Mouse (Mus musculus): Measurements from ENCODE around the gene Bcl9. TPM values are rescaled to one million over a fixed set of nuclear protein-coding genes. Genes with fewer than 3 reads are reported as not detected.
A peak's percentile ranks its signal among the peaks of the same experiment; 100 is the strongest.

The Bcl9 gene
- polyA plus RNA-seq, 1 experiment: 22.8 TPM

DNA sequence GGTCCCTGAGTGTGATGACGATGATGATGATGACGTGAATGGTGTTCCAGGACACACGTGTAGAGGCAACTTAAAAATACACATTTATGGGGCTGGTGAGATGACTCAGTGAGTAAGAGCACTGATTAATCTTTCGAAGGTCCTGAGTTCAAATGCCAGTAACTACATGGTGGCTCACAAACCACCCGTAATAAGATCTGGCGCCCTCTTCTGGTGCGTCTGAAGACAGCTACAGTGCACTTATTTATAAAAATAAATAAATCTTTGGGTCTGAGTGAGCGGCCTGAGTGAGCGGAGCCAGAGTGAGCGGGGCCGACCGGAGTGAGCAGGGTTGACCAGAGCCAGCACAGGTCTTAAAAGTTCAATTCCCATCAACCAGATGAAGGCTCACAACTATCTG is 34.5 kb upstream of the Bcl9 start:
- peak; percentile 37 for DNase-seq
- Histone ChIP-seq H3K36me3 (ENCODE audit: control insufficient read depth, insufficient read depth, low read length) (no peaks in the 10 kb centered on the region), H3K4me1 (replicated peaks; ENCODE audit: control insufficient read depth, insufficient read depth, low read length) (no peaks in the 10 kb centered on the region), H3K4me3 (ENCODE audit: control insufficient read depth, insufficient read depth, low read length) (no peak overlapping the region), H3K27me3 (ENCODE audit: control insufficient read depth, insufficient read depth, low read length) (no peaks in the 10 kb centered on the region), H3K27ac (ENCODE audit: control insufficient read depth, insufficient read depth, low read length) (no peak overlapping the region)
- TF ChIP-seq CTCF (IDR thresholded peaks at IDR 0.05; ENCODE audit: borderline replicate concordance, control insufficient read depth, extremely low read depth, insufficient read depth, low read length, poor library complexity): no peak
- TF ChIP-seq POLR2A (IDR thresholded peaks at IDR 0.05; ENCODE audit: control insufficient read depth, extremely low read depth, insufficient read depth, low read length, poor library complexity): no peak
- 86% methylated on average over 12 of the region's 12 CpGs for WGBS

DNA sequence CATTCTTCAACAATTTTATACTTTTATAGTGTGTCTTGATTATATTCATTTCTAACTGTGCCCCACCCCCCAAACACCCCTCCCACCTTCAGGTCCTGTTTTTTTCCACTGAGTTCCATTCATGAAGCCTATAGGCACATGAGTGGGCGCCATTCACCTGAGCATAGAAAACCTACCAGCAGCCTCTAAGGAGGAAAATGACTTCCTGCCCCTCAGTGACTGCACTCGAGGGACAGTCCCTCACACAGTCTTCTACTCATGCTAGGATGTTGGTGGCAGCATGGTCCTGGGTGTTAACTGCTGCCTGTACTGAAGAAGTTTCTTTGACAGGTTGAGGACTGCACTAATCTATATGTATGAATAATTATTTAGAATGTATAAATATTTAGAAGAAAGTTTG is 30.1 kb upstream of the Bcl9 start:
- Histone ChIP-seq H3K36me3 (ENCODE audit: control insufficient read depth, insufficient read depth, low read length) (no peaks in the 10 kb centered on the region), H3K4me1 (replicated peaks; ENCODE audit: control insufficient read depth, insufficient read depth, low read length) (no peaks in the 10 kb centered on the region), H3K4me3 (ENCODE audit: control insufficient read depth, insufficient read depth, low read length) (no peak overlapping the region), H3K27ac (ENCODE audit: control insufficient read depth, insufficient read depth, low read length) (no peak overlapping the region), H3K27me3 (ENCODE audit: control insufficient read depth, insufficient read depth, low read length) (no peaks in the 10 kb centered on the region)
- DNase-seq: no peak
- TF ChIP-seq POLR2A (IDR thresholded peaks at IDR 0.05; ENCODE audit: control insufficient read depth, extremely low read depth, insufficient read depth, low read length, poor library complexity) (no peak), CTCF (IDR thresholded peaks at IDR 0.05; ENCODE audit: borderline replicate concordance, control insufficient read depth, extremely low read depth, insufficient read depth, low read length, poor library complexity) (no peak)
- WGBS: 64% methylated on average over 2 of the region's 2 CpGs

DNA sequence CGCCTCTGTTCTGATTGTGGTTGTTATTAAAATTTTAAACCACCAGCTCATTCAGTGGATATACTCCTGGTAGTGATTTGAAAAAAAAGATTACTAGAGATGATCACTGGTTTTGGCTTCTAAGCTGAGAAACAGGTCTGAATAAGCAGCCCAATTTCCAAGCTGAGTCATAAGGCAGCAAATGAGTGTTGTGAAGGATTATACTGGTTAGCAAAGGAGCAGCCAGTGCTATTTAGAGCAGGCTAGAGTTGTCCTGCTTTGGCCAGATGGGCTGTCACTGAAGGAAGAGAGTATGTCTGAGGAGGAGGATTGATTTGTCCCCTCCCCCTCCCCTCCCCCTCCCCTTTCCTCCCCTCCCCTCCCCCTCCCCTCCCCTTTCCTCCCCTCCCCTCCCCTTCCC is 29.6 kb upstream of the Bcl9 start:
- TF ChIP-seq POLR2A (IDR thresholded peaks at IDR 0.05; ENCODE audit: control insufficient read depth, extremely low read depth, insufficient read depth, low read length, poor library complexity) (no peak), CTCF (IDR thresholded peaks at IDR 0.05; ENCODE audit: borderline replicate concordance, control insufficient read depth, extremely low read depth, insufficient read depth, low read length, poor library complexity) (no peak)
- H3K4me1 ChIP-seq (replicated peaks; ENCODE audit: control insufficient read depth, insufficient read depth, low read length): no peaks in the 10 kb centered on the region
- 94% methylated on average over 1 of the region's 1 CpGs for WGBS

DNA sequence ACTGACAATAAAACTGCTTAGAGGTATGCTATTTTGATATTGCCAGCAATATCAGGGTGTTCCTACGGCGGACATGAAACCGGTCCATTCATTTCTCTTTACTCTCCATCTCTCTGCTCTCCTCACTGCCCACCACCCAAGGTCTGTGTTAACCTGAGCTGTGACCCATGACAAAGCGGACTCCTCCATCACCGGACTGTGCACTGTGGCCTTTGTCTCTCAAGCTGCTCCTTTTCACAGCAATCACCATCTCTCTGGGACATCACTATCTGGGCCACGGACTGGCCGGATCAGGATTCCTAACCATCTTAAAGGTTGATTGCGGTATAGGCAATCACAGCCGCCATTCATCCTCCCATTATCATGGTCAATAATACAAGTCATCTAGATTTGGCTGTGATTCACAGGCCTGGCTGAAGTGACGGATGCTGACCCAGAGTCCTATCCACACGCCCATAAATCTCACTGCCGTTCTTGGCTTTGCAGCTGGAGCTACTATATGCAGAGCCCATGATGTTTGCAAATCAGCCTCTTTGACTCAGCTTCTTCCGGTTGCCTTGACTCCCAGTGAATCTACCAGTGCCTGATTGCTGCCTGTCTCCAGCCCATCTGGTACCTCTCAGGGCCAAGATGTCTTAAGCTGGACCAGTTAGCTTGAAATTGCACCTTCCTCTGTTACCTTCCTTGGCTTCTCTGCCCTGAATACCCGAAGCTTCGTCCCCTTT is 28.1 kb upstream of the Bcl9 start:
- no peak overlapping the region for H3K27ac ChIP-seq (ENCODE audit: control insufficient read depth, insufficient read depth, low read length)
- no peaks in the 10 kb centered on the region for H3K4me1 ChIP-seq (replicated peaks; ENCODE audit: control insufficient read depth, insufficient read depth, low read length)
- no peaks in the 10 kb centered on the region for H3K27me3 ChIP-seq (ENCODE audit: control insufficient read depth, insufficient read depth, low read length)
- no peak for TF ChIP-seq CTCF (IDR thresholded peaks at IDR 0.05; ENCODE audit: borderline replicate concordance, control insufficient read depth, extremely low read depth, insufficient read depth, low read length, poor library complexity)
- no peak for TF ChIP-seq POLR2A (IDR thresholded peaks at IDR 0.05; ENCODE audit: control insufficient read depth, extremely low read depth, insufficient read depth, low read length, poor library complexity)
- WGBS: 93% methylated on average over 15 of the region's 15 CpGs
- H3K36me3 ChIP-seq (ENCODE audit: control insufficient read depth, insufficient read depth, low read length): no peaks in the 10 kb centered on the region
- H3K4me3 ChIP-seq (ENCODE audit: control insufficient read depth, insufficient read depth, low read length): no peak overlapping the region
- DNase-seq: no peak

More for the DNA sequence above, 29.6 kb upstream of the Bcl9 start:
- Histone ChIP-seq H3K4me3 (ENCODE audit: control insufficient read depth, insufficient read depth, low read length) (no peak overlapping the region), H3K27me3 (ENCODE audit: control insufficient read depth, insufficient read depth, low read length) (no peaks in the 10 kb centered on the region), H3K27ac (ENCODE audit: control insufficient read depth, insufficient read depth, low read length) (no peak overlapping the region), H3K36me3 (ENCODE audit: control insufficient read depth, insufficient read depth, low read length) (no peaks in the 10 kb centered on the region)
- DNase-seq: no peak

DNA sequence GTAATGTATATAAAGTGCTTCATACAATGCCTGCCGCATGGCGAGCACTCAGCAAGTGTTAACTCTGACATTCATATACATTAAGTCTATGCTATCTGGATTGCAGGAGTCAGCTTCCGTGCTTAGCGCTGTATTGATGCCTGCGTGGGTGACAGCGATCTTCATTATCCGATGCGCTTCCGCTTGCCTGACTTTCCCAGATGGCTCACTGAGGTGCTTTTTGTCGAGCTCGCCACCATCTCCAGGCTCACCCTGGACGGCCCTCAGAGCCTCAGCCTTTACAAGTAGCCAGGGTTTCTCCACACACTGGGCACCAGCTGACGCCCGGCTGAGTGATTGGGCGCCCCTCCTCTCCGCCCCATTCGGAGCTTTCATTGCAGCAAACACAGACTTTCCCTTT is 26.3 kb upstream of the Bcl9 start:
- no peak overlapping the region for H3K27ac ChIP-seq (ENCODE audit: control insufficient read depth, insufficient read depth, low read length)
- WGBS: 86% methylated on average over 17 of the region's 17 CpGs
- H3K36me3 ChIP-seq (ENCODE audit: control insufficient read depth, insufficient read depth, low read length): no peaks in the 10 kb centered on the region
- H3K4me1 ChIP-seq (replicated peaks; ENCODE audit: control insufficient read depth, insufficient read depth, low read length): no peaks in the 10 kb centered on the region
- no peak for TF ChIP-seq POLR2A (IDR thresholded peaks at IDR 0.05; ENCODE audit: control insufficient read depth, extremely low read depth, insufficient read depth, low read length, poor library complexity)
- TF ChIP-seq CTCF (IDR thresholded peaks at IDR 0.05; ENCODE audit: borderline replicate concordance, control insufficient read depth, extremely low read depth, insufficient read depth, low read length, poor library complexity): no peak
- no peak for DNase-seq
- H3K4me3 ChIP-seq (ENCODE audit: control insufficient read depth, insufficient read depth, low read length): no peak overlapping the region
- H3K27me3 ChIP-seq (ENCODE audit: control insufficient read depth, insufficient read depth, low read length): no peaks in the 10 kb centered on the region

DNA sequence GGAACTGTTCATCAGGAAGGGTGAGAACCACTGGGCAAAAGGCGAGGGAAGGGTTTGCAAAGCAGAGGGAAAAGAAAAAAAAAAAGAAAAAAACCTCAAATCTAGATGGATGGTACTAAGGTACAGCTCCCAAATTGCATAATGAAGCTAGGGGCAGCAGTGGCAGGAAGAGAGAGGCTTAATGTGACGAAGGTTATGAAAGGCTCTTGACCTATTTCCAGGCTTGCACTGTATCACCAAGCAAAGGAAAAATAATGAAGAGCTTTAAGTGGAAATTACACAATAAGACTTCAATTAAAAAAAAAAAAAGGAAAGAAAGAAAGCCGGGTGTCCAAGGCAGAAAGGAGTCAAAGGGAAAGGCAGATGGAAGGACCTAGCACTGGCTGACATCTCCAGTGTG is 19.6 kb upstream of the Bcl9 start:
- H3K36me3 ChIP-seq (ENCODE audit: control insufficient read depth, insufficient read depth, low read length): no peaks in the 10 kb centered on the region
- WGBS: 84% methylated on average over 3 of the region's 3 CpGs
- no peak overlapping the region for H3K4me3 ChIP-seq (ENCODE audit: control insufficient read depth, insufficient read depth, low read length)
- no peaks in the 10 kb centered on the region for H3K27me3 ChIP-seq (ENCODE audit: control insufficient read depth, insufficient read depth, low read length)
- H3K4me1 ChIP-seq (replicated peaks; ENCODE audit: control insufficient read depth, insufficient read depth, low read length): no peaks in the 10 kb centered on the region
- no peak overlapping the region for H3K27ac ChIP-seq (ENCODE audit: control insufficient read depth, insufficient read depth, low read length)
- no peak for DNase-seq
- TF ChIP-seq POLR2A (IDR thresholded peaks at IDR 0.05; ENCODE audit: control insufficient read depth, extremely low read depth, insufficient read depth, low read length, poor library complexity) (no peak), CTCF (IDR thresholded peaks at IDR 0.05; ENCODE audit: borderline replicate concordance, control insufficient read depth, extremely low read depth, insufficient read depth, low read length, poor library complexity) (no peak)

Data from thymus, adult 2 months (tissue).